Mouse (Mus musculus) adipocyte (in vitro differentiated cells): ENCODE measurements around the gene Sigmar1.
A peak's percentile ranks its signal among the peaks of the same experiment; 100 is the strongest.

Experiments used
- DNase-seq: peaks from one replicate; pipeline ENCODE4 v3.0.0-alpha.2; 2016; ENCODE audit warnings: low spot score

Sigmar1 gene

DNA sequence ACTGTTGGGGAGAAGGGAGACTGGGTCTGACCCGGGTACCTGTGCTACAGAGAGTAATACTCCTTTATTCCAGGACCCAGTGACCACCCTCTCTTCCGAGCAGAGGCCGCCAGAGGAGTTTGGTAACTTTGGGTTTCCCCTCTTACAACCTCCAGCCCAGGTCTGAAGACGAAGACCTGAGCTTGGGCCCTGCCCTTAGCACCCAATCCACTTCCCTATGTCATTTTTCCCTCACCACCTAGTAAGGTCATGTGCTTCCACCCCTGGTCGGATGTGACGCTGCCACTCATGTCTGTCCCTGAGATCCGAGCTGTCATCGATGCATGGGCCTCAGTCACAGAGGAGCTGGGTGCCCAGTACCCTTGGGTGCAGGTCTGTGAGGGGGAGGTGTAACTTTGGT is 483 bp upstream of the Sigmar1 start:
- no peak for DNase-seq

- DNase-seq, result no peak
Observed at GRCm38 (mm10) chr4:41754797-41755337, 1.1 kb downstream of the Sigmar1 start, which contains the start of gene Galt. TSS of gene Galt (plus strand) at chr4:41755228.

DNA sequence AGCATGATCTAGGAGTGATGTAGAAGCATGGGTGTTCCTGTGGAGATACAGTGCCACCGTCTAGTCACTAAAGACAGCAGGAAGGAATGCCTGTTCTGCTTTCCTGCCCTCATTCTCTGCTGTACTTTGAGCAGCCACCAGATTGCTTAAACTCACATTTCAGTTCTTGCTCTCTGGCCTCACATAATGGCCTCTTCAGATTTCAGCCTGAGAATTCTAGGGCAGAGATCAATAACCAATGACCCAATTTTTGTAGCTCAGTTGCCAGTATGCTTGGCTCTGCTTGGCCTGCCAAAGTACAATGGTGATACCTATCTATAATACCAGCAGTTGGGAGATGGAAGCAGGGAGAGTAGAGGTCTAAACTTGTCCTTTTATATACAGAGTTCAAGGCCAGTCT is 10.9 kb downstream of the Sigmar1 start:
- DNase-seq, result peak; percentile 62

DNA sequence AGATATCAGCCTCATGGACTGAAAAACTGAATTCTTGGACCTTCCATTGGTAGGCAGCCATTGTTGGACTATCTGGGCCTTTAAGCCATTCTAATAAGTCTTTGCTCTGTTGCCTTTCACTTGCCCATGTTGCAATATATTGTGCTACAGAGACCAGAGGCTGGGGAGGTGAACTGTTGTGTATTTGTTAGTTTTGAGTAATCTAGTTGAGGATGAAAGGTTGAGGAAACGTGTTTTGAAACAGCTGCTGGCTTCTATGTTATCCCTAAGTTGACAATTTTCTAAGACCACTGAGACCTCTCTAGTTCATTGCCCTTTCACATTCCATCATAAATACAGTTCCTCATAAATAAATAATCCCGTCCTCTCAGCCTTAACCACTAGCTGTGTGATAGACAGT is 11.8 kb downstream of the Sigmar1 start:
- DNase-seq, result peak; percentile 52

DNA sequence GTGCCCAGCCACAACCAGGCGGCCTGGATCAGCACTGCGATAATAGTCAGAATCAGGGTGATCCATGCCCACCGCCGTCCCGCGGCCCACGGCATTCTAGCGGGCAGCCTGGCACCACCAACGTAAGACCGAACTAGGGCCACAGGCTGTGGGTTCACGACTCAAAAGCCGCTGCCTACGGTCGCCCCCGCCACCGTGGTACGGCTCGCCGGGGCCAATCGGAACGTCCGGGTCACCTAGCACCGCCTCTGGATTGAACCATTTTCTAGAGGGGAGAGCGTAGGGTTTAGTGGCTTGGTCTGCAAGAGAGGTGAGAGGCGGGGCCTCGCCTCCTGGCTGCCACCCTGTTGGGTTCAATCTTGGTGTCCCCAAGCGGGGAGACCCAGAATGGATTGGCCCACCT is 14.8 kb downstream of the Sigmar1 start:
- DNase-seq, result peak; percentile 94

GRCm38 (mm10) chr4:41740380-41741157 is 15.4 kb downstream of the Sigmar1 start:
- DNase-seq, result peak; percentile 59

GRCm38 (mm10) chr4:41739260-41739659 is 16.7 kb downstream of the Sigmar1 start:
- no peak for DNase-seq

- no peak for DNase-seq
Observed at GRCm38 (mm10) chr4:41738256-41738603, 17.7 kb downstream of the Sigmar1 start.

- peak; percentile 87 for DNase-seq
Observed at GRCm38 (mm10) chr4:41737602-41738255, 18.2 kb downstream of the Sigmar1 start.

DNA sequence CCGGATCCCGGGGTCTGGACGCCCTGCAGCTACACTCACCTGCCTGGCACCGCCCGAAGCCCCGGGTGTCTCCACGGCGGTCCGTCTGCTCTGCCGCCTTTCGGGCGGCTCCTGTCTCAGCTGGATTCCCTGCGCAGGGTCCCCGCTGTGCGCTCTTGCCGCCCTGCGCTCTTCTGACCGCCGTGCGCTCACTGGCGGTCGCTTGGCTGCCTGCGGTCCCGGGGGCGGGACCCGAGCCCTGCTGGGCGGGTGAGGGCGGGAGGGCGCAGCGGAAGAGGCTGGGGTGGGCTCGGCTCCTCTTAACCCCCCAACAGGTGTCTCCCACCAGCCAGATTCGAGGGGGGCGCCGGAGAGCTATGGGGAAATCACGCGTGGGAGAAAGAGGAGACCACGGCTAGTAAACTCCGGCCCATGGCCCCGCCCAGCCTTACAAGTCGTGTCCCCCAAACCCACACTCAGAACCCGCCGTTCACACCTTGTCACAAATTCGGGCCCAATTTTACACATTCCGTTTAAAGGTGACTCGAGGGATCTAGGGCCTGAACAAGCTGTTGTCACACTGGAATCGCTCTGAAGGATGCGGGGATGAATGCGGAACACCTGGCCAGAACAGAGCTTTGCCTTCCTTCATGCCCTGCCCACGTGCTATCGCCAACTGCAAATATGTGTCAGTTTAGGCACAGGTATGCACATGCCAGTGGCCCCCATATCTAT is 24.7 kb downstream of the Sigmar1 start, which contains the start of gene Arid3c:
Gene Arid3c (minus strand): TSS at position 91 of the 714 bp plus-strand sequence.
- DNase-seq, result no peak

GRCm38 (mm10) chr4:41726826-41727621 is 28.9 kb downstream of the Sigmar1 start:
- DNase-seq, result no peak

DNA sequence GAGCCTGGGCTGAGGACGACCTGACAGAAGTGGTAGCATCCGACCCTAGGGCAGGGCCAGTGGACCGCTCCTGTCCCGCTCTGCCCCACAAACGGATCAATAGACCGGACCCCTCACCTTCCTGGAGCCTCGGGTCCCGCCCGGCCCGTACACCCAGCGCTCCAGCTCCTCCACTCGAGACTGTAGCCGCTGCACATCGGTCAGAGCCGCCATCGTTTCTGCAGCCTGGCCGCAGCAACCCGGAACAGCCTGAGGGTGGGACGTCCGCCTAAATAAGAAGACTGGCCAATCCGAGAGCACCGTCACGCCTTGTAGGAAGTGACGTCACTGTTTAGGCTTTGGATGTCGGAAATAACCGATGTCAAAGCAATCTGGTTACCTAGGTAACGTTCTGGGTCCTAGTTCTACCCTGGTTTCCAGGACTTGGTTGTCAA is 33.0 kb downstream of the Sigmar1 start, which contains the start of gene Dctn3:
Gene Dctn3 (minus strand): TSS at position 253 of the 434 bp plus-strand sequence.
- DNase-seq, result peak; percentile 96

- DNase-seq, result no peak
Observed at GRCm38 (mm10) chr4:41716834-41717233, 39.1 kb downstream of the Sigmar1 start.

GRCm38 (mm10) chr4:41715596-41715995 is 40.4 kb downstream of the Sigmar1 start:
- DNase-seq, result peak; percentile 45

DNA sequence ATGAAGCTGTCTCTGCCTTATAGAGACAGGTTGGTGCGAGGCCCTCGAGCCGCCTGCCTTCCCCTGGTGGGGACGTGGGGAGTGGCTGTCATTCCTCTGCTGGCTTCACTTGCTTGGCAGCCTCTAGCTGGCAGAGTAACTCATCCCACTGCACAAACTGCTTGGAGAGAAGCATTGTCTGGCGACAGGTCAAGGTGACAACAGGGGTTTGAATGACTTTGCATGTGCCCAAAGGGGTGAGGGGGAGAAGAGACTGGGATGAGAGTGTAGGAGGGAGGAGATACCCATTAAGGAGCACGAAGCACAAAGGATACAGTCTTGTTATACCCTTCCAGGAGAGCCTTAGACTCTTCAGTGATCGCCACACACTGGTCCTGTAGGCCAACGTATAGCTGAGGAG is 40.9 kb downstream of the Sigmar1 start:
- no peak for DNase-seq

DNA sequence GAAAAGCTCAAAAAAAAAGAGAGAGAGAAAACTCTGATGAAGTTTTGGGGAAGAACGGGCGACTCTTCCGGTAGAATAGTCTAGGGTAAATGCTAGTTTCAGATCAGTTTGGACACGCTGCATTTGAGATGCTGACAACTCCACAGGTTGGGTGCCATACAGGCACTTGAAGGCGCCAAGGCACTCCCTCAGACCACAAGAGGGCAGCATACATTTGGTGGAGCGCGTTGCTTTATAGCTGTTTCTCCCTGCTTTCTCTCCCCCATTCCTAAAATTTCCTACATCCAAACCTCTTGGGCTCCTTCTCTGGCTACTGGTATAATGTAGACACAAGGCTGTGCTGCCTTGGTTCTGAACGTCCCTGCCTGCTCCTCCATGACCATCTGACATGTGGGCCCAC is 41.7 kb downstream of the Sigmar1 start:
- peak; percentile 86 for DNase-seq

GRCm38 (mm10) chr4:41713197-41714067 is 42.5 kb downstream of the Sigmar1 start, which contains the start of gene Rpp25l:
TSS of gene Rpp25l (minus strand) at chr4:41713534.
- DNase-seq, result peak; percentile 78

DNA sequence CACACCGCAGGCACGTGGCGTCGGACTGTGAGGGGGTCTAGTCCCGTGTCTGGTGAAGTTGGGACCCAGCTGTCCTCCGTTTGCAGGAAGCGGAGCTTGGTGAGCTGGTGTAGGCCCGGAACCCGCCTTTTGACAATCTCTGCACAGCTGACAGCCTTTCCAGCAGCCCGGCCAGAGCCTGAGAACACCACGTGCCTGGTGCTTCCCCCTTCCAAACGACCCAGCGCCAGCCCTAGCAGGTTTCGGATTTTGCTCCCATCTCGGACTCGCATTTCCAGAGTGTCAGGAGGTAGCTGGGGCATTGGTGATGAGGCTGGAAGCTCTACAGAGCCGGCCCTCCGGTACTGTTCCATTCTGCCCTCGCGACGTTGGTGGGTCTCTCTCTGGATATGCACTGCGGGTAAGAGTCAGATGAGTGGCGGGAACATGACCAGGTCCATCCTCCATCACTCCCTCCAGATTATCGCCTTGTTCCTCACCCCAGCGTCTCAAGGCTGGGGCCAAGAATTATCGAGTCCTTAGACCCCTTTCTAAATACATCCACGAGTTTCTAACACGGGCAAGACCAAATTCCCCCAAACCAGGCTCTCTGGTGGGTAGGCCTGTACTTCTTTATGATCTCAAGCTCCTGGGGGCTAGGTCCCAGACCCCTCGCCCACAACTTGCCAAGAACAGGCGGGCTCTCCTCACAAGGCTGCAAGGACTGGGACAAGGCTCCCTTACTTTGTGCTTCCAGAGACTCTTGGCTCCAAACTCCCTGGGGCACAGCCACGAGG is 43.3 kb downstream of the Sigmar1 start:
- no peak for DNase-seq

GRCm38 (mm10) chr4:41711705-41712375 is 44.1 kb downstream of the Sigmar1 start:
- DNase-seq, result no peak
